Mouse (Mus musculus) cerebellum, adult 9-11 months (tissue): ENCODE data around the gene Clstn2.

Source experiments
- DNase-seq: peaks from one replicate; pipeline ENCODE4 v3.0.0; 2022

Gene Clstn2

GRCm38 (mm10) chr9:97538075-97538779 is 494.8 kb downstream of the Clstn2 start:
- no peak for DNase-seq

GRCm38 (mm10) chr9:97534196-97534595 is 498.8 kb downstream of the Clstn2 start:
- no peak for DNase-seq

DNA sequence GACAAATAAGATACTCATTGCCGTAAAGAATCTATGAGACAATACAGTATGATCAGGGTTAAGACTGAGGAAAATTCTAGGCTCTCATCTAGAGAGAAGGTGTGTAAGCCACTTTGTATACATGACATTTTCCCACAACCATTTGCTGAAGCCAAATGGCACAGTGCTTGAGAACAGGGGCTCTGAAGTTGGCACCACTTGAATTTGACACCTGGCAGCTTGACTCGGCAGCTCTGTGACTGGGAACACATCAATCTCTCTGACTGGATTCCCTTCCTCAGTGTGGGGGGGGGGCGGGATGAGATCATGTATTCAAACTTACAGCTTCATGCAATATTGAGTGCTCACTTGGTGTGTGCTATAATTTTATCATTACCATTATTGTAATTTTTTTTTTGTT is 499.7 kb downstream of the Clstn2 start:
- DNase-seq, result no peak

GRCm38 (mm10) chr9:97532536-97532935 is 500.4 kb downstream of the Clstn2 start:
- no peak for DNase-seq

DNA sequence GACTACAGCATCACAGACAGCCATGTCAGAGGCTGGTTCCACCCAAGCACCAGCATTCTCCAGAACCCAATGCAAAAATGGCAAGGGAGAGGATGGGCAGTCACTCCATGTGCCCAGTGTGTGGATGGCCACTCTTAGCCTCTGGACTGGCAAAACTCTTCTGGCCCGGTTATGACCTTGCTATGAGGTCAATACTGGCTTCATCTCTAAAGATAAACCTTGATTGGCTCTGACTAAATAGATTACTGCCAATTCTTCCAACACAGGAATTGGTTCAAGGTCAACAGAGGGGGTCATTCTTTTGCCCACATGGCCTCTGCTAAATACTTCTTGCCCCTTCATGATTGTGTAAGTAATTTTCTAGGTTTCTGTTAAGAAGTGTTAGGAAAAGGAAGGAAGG is 505.1 kb downstream of the Clstn2 start:
- DNase-seq, result no peak

DNA sequence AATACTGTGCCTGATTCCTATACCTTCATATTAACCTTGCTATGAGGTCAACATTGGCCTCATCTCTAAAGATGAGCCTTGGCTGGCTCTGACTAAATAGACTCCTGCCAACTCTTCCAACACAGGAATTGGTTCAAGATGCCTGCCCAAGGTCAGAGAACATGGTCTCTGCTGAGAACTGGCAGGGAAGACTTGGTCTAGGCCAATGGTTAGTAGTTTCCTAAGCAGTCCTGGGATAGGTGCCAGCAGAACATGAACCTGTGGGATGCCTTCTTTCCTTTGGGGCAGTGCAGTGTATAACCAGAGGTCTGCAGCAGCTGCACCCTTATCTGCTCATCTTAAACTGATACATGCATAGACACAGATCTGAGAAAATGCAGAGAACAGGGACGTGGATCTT is 505.7 kb downstream of the Clstn2 start:
- DNase-seq, result peak; percentile 14

DNA sequence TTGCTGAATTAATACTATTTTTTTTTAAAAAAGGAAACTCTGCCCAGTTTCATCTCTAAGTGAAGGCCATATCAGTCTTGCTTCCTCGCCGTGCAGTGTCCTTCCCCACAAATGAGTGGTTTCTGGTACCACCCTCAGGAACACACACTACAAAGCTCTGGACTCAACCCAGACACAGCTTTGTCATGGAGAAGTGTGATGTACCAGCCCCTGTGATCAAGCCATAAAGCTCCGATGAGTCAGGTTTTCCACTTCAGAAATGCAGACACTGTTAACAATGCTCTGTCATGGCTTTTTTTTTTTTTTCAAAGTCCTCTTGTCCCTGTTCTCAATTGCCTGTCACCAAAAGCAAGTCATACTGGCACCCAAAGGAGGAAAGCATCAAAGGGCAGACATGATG is 507.4 kb downstream of the Clstn2 start:
- DNase-seq, result no peak

DNA sequence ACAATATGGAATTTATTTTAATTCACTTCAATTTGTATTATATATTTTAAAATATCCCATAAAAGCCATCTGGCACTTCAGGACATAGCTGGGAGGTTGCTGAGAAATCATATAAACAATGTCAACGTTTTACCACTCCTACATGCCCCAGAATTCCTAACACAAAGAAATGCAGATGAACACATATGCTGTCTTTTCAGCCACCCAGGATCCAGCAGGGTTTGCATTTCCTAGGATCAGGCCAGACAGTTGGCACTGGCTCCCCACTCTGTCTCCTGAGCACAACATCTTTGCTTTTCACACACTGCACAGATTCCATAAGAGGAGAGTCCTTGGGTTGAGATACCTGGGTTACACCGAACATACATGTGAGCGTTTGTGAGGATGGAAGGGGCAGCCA is 508.1 kb downstream of the Clstn2 start:
- DNase-seq, result no peak

- no peak for DNase-seq
These were observed 512.2 kb downstream of the Clstn2 start for GRCm38 (mm10) chr9:97520771-97521170.

- DNase-seq, result no peak
These were observed 516.0 kb downstream of the Clstn2 start for GRCm38 (mm10) chr9:97517006-97517405.

DNA sequence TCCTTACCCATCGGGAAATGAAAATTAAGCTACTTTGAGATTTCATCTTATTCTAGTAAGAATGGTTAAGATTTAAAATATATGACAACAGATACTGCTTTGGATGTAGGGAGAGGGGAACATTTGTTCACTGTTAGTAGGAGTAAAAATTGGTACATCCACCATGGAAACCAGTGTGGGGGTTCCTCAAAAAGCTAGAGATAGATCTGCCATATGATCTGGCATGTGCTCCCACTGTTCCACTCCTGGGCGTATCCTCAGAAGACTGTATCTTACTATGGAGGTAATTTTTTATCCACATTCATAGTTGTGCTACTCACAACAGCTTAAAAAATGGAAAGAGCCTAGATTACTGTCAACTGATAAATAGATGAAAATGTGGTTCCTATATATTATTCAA is 518.3 kb downstream of the Clstn2 start:
- DNase-seq, result no peak

- DNase-seq, result no peak
These were observed 520.6 kb downstream of the Clstn2 start for GRCm38 (mm10) chr9:97512282-97512850.

DNA sequence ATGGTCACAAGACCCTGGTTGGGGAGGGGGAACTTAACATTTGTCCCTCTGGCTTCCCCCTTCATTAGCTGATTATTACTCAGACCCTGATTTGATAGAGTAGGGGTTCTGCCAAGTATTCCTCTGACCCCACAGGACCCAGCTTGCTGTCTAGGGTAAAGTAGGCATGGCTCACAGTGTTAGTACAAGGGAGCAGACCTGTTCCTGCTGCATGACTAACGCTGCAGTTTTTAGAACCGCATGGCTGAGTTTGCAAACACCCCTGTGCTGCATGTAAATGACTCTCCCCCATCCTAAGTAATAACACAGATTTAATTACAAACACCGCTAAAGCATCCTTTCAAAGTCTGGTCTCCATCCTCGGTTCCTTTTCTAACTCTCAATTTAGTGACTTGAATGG is 531.6 kb downstream of the Clstn2 start:
- no peak for DNase-seq

- no peak for DNase-seq
These were observed 537.9 kb downstream of the Clstn2 start for GRCm38 (mm10) chr9:97495056-97495455.

DNA sequence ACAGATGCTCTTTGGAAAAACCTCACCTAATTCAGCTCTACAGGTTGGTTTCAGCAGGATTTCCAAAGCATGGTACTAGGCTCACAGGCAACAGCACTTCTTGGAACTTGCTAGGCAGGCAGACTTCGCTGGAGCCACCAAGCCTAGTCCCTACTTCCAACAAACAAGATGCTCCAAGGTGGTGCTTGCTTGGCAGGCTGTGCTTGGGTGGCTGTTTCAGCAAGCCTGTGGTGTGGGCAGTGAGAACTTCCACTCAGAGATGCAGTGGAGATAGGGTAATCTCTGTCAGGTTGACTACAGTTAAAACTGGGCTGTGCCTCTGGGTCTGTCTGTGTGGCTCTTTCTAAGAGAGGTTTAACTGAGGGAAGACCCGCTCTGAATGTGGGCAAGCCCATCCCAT is 541.4 kb downstream of the Clstn2 start:
- no peak for DNase-seq

- peak; percentile 27 for DNase-seq
These were observed 542.3 kb downstream of the Clstn2 start for GRCm38 (mm10) chr9:97490591-97491176.

DNA sequence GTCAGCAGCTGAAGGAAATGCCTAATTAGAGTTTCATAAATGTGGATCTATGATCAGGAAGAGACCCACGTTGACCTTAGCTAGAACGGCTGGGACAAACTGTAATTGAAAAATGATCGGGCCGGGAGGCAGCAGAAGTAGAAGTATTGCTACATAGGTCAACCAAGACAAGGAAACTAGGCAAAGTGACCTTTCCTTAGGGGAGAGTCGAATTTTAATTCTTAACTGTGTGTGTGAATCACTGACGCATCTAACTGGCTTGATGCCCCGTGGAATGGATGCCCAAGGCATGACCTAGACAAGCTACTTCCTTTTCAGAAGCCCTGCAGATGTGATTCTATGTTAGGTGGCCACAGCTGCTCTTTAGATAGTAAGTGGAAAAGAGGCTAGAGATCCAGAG is 546.2 kb downstream of the Clstn2 start:
- DNase-seq, result no peak

GRCm38 (mm10) chr9:97481187-97481586 is 551.8 kb downstream of the Clstn2 start:
- DNase-seq, result no peak

GRCm38 (mm10) chr9:97476961-97477360 is 556.0 kb downstream of the Clstn2 start:
- DNase-seq, result no peak

GRCm38 (mm10) chr9:97476456-97476855 is 556.5 kb downstream of the Clstn2 start:
- DNase-seq, result no peak

DNA sequence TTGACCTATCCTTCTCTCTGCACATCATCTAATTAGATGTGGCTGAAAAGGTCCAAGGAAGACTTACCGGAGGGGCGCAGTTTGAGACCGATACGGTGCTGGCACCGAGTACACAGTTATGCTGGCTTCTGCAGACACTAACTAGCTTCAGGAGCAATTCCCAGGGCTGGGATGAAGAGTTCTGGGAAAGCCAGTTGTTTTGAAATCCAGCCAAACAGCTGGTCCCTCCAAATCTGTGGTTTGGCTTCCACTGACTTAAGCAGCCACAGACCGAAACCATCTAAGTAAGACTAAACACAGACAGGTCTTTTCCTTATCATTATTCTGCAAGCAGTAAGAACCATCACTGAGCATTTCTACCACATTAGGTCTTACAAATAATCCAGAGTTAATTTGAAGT is 558.1 kb downstream of the Clstn2 start:
- DNase-seq, result no peak

DNA sequence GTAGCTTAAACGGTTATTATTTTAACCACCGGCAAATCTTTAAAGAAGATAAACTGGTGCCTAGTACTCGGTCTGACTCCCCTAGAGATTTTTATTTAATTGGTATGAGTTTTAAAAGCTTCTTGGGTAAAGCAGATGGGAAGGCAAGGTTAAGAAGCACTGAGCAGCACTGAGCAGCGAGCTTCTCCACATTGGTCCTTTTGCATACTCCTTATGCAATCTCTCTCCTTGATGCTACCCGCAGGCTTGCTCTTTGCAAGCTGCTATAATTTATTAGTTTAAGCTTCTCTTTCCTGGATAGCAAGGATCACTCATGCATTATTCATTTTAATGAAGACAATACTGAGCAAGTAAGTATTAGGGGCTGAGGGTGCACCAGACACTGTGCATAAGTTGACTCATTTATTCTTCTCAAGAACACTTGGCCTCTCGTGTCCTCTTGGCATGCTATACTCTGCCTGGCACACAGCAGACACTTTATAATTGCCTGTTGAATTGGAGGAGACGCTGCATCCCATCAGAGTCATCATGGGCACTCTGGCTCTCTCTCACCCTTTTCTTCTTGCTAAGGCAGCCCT is 561.9 kb downstream of the Clstn2 start:
- no peak for DNase-seq

DNA sequence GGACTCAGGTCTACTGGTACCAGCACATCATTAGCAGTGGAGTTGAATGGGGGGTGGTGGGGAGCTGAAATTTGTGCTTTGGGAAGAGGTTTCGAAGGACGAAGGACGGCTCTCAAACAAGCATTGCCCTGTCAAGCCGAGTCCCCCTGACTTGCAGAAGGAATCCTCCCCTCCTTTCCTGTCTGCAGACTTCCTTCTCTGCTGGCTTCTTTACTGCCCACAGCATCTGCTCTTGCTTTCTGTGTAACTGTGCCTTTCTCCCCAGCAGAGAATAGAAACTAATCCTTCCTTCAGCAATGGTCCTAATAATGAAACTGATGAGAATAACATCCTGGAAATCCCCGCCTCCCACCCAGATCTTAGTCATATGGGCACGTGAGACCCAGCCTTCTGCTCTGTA is 572.5 kb downstream of the Clstn2 start:
- no peak for DNase-seq

GRCm38 (mm10) chr9:97459745-97460144 is 573.2 kb downstream of the Clstn2 start:
- no peak for DNase-seq
